Mouse (Mus musculus) mature B cell (primary cell): ENCODE measurements around the gene CK137956.

ENCODE experiments used
- in situ Hi-C: fragments of 300-500 bp; cut with MboI; formaldehyde crosslinking; loops from 2 replicates; pipeline ENCODE4 v1.14.3; 2019

The CK137956 gene

GRCm38 (mm10) chr4:127913551-127913950, 57.2 kb downstream of the CK137956 start:
- in situ Hi-C loops, result no loop called here

- in situ Hi-C loops, result no loop called here
Measured at GRCm38 (mm10) chr4:127907151-127907550, 63.6 kb downstream of the CK137956 start.

GRCm38 (mm10) chr4:127903954-127904353, 66.8 kb downstream of the CK137956 start:
- in situ Hi-C loops, result no loop called here

GRCm38 (mm10) chr4:127900893-127901456, 69.8 kb downstream of the CK137956 start:
- in situ Hi-C loops, result no loop called here

- in situ Hi-C loops, result no loop called here
Measured at GRCm38 (mm10) chr4:127889071-127889470, 81.7 kb downstream of the CK137956 start.

- in situ Hi-C loops, result no loop called here
Measured at GRCm38 (mm10) chr4:127878966-127879365, 91.8 kb downstream of the CK137956 start.
